Mouse (Mus musculus): ENCODE data around the gene Gm12216. TPM values are rescaled to one million over a fixed set of nuclear protein-coding genes. Genes with fewer than 3 reads are reported as not detected.
A peak's percentile ranks its signal among the peaks of the same experiment; 100 is the strongest.
"Not testable (repeated sequence)": the region's sequence is repeated elsewhere in the genome, so short reads cannot be mapped to it uniquely, and the experiment has no call there.

Gene Gm12216
- polyA plus RNA-seq, 1 experiment from 2014 or later, result 0.83 TPM

GRCm38 (mm10) chr11:53869172-53869571 lies 10.1 kb upstream of the Gm12216 start:
- no peak overlapping the region for H3K4me2 ChIP-seq
- ATAC-seq, result no peak
- no peaks in the 10 kb centered on the region for H3K9me3 ChIP-seq (replicated peaks)
- H3K36me3 ChIP-seq, result no peaks in the 10 kb centered on the region
- H3K9ac ChIP-seq, result no peak overlapping the region
- no peaks in the 10 kb centered on the region for H3K27me3 ChIP-seq (replicated peaks)
- no peak overlapping the region for H3K4me3 ChIP-seq
- no peaks in the 10 kb centered on the region for H3K4me1 ChIP-seq
- 75% methylated on average over 5 of the region's 5 CpGs for WGBS (ENCODE audit: insufficient replicate concordance)
- H3K27ac ChIP-seq, result no peak overlapping the region

GRCm38 (mm10) chr11:53868323-53868722 lies 9.3 kb upstream of the Gm12216 start:
- H3K9ac ChIP-seq; H3K36me3 ChIP-seq; ATAC-seq; H3K4me1 ChIP-seq; H3K27ac ChIP-seq; H3K4me2 ChIP-seq; H3K9me3 ChIP-seq (replicated peaks); H3K4me3 ChIP-seq; H3K27me3 ChIP-seq (replicated peaks): not testable (repeated sequence)
- WGBS (ENCODE audit: insufficient replicate concordance), result 35% methylated on average over 5 of the region's 5 CpGs

GRCm38 (mm10) chr11:53864724-53865310 lies 5.8 kb upstream of the Gm12216 start:
- ATAC-seq, result not testable (repeated sequence)
- WGBS (ENCODE audit: insufficient replicate concordance), result 83% methylated on average over 2 of the region's 4 CpGs

GRCm38 (mm10) chr11:53860944-53861343 lies 1.9 kb upstream of the Gm12216 start:
- H3K27ac ChIP-seq; H3K4me3 ChIP-seq; H3K4me2 ChIP-seq; ATAC-seq; H3K27me3 ChIP-seq (replicated peaks); H3K9me3 ChIP-seq (replicated peaks); H3K36me3 ChIP-seq; H3K4me1 ChIP-seq; H3K9ac ChIP-seq: not testable (repeated sequence)
- WGBS (ENCODE audit: insufficient replicate concordance), result 82% methylated on average over 8 of the region's 9 CpGs

More at GRCm38 (mm10) chr11:53864724-53865310, 5.8 kb upstream of the Gm12216 start:
- H3K4me1 ChIP-seq; H3K9me3 ChIP-seq (replicated peaks); H3K4me3 ChIP-seq; H3K27ac ChIP-seq; H3K27me3 ChIP-seq (replicated peaks); H3K9ac ChIP-seq; H3K4me2 ChIP-seq; H3K36me3 ChIP-seq: not testable (repeated sequence)

GRCm38 (mm10) chr11:53858058-53858760 lies 847 bp downstream of the Gm12216 start:
- no peaks in the 10 kb centered on the region for H3K36me3 ChIP-seq
- H3K4me1 ChIP-seq, result peaks cover 9% of the 10 kb centered on the region; the same call in 1 of the 2 replicates
- no peaks in the 10 kb centered on the region for H3K9me3 ChIP-seq (replicated peaks)
- peak overlapping the region; percentile 65; the same call in 1 of the 2 replicates for H3K4me3 ChIP-seq
- no peak overlapping the region for H3K9ac ChIP-seq
- H3K4me2 ChIP-seq, result peak overlapping the region; percentile 78
- 76% methylated on average over 6 of the region's 6 CpGs for whole genome bisulfite sequencing (ENCODE audit: insufficient replicate concordance)
- no peaks in the 10 kb centered on the region; the same call in 1 of the 2 replicates for H3K27me3 ChIP-seq (replicated peaks)
- ATAC-seq, result no peak
- no peak overlapping the region for H3K27ac ChIP-seq

- no peak overlapping the region for H3K27ac ChIP-seq
- no peaks in the 10 kb centered on the region for H3K36me3 ChIP-seq
- H3K4me3 ChIP-seq, result no peak overlapping the region
- H3K4me1 ChIP-seq, result peaks cover 18% of the 10 kb centered on the region
- no peak overlapping the region for H3K4me2 ChIP-seq
- H3K9me3 ChIP-seq (replicated peaks), result no peaks in the 10 kb centered on the region
- 50% methylated on average over 5 of the region's 5 CpGs for WGBS (ENCODE audit: insufficient replicate concordance)
- no peak overlapping the region for H3K9ac ChIP-seq
- ATAC-seq, result no peak
- H3K27me3 ChIP-seq (replicated peaks), result no peaks in the 10 kb centered on the region; the same call in 1 of the 2 replicates
These were observed 5.4 kb downstream of the Gm12216 start for GRCm38 (mm10) chr11:53853665-53854064.

- Histone ChIP-seq H3K4me1 (peaks cover 11% of the 10 kb centered on the region; the same call in 1 of the 2 replicates), H3K36me3 (no peaks in the 10 kb centered on the region), H3K4me3 (no peak overlapping the region), H3K27ac (no peak overlapping the region), H3K4me2 (no peak overlapping the region), H3K27me3 (replicated peaks) (no peaks in the 10 kb centered on the region), H3K9me3 (replicated peaks) (no peaks in the 10 kb centered on the region), H3K9ac (no peak overlapping the region)
- no peak for ATAC-seq
- 28% methylated on average over 5 of the region's 5 CpGs for WGBS (ENCODE audit: insufficient replicate concordance)
These were observed 7.3 kb downstream of the Gm12216 start for GRCm38 (mm10) chr11:53851795-53852194.

GRCm38 (mm10) chr11:53849588-53850320 lies 9.3 kb downstream of the Gm12216 start:
- H3K4me2 ChIP-seq, result no peak overlapping the region
- peaks cover 11% of the 10 kb centered on the region; the same call in 1 of the 2 replicates for H3K4me1 ChIP-seq
- H3K4me3 ChIP-seq, result no peak overlapping the region
- H3K27me3 ChIP-seq (replicated peaks), result no peaks in the 10 kb centered on the region
- H3K36me3 ChIP-seq, result no peaks in the 10 kb centered on the region
- no peak for ATAC-seq
- WGBS (ENCODE audit: insufficient replicate concordance), result 31% methylated on average over 9 of the region's 9 CpGs
- H3K27ac ChIP-seq, result no peak overlapping the region
- no peak overlapping the region for H3K9ac ChIP-seq
- H3K9me3 ChIP-seq (replicated peaks), result no peaks in the 10 kb centered on the region

- no peak for ATAC-seq
- H3K9ac ChIP-seq, result no peak overlapping the region
- no peak overlapping the region for H3K4me3 ChIP-seq
- H3K27me3 ChIP-seq (replicated peaks), result peaks cover 13% of the 10 kb centered on the region
- H3K27ac ChIP-seq, result no peak overlapping the region
- peaks cover 8% of the 10 kb centered on the region; the same call in 1 of the 2 replicates for H3K4me1 ChIP-seq
- H3K4me2 ChIP-seq, result no peak overlapping the region
- 58% methylated on average over 6 of the region's 6 CpGs for WGBS (ENCODE audit: insufficient replicate concordance)
- H3K36me3 ChIP-seq, result no peaks in the 10 kb centered on the region
- H3K9me3 ChIP-seq (replicated peaks), result no peaks in the 10 kb centered on the region
These were observed 13.4 kb downstream of the Gm12216 start for GRCm38 (mm10) chr11:53845680-53846079.

- no peak for ATAC-seq
- no peak overlapping the region for H3K4me3 ChIP-seq
These were observed 15.9 kb downstream of the Gm12216 start for GRCm38 (mm10) chr11:53843106-53843505.

GRCm38 (mm10) chr11:53842161-53842581 lies 16.9 kb downstream of the Gm12216 start:
- no peak overlapping the region for H3K9ac ChIP-seq
- H3K4me3 ChIP-seq, result no peak overlapping the region
- no peak overlapping the region for H3K27ac ChIP-seq
- no peak for ATAC-seq
- no peaks in the 10 kb centered on the region for H3K36me3 ChIP-seq
- H3K4me1 ChIP-seq, result peaks cover 10% of the 10 kb centered on the region
- peaks cover 13% of the 10 kb centered on the region for H3K27me3 ChIP-seq (replicated peaks)
- no peaks in the 10 kb centered on the region for H3K9me3 ChIP-seq (replicated peaks)
- no peak overlapping the region for H3K4me2 ChIP-seq
- WGBS (ENCODE audit: insufficient replicate concordance), result 61% methylated on average over 4 of the region's 4 CpGs

More at GRCm38 (mm10) chr11:53843106-53843505, 15.9 kb downstream of the Gm12216 start:
- H3K4me2 ChIP-seq, result no peak overlapping the region
- H3K9ac ChIP-seq, result no peak overlapping the region
- no peaks in the 10 kb centered on the region for H3K9me3 ChIP-seq (replicated peaks)
- peaks cover 10% of the 10 kb centered on the region for H3K4me1 ChIP-seq
- WGBS (ENCODE audit: insufficient replicate concordance), result 66% methylated on average over 10 of the region's 10 CpGs
- H3K36me3 ChIP-seq, result no peaks in the 10 kb centered on the region
- H3K27ac ChIP-seq, result no peak overlapping the region
- H3K27me3 ChIP-seq (replicated peaks), result peaks cover 13% of the 10 kb centered on the region

- Histone ChIP-seq H3K9ac (no peak overlapping the region), H3K4me3 (no peak overlapping the region), H3K27ac (no peak overlapping the region), H3K4me1 (peaks cover 10% of the 10 kb centered on the region), H3K27me3 (replicated peaks) (peaks cover 13% of the 10 kb centered on the region), H3K4me2 (no peak overlapping the region), H3K9me3 (replicated peaks) (no peaks in the 10 kb centered on the region), H3K36me3 (no peaks in the 10 kb centered on the region)
- WGBS (ENCODE audit: insufficient replicate concordance), result 64% methylated on average over 12 of the region's 12 CpGs
- ATAC-seq, result no peak
These were observed 17.5 kb downstream of the Gm12216 start for GRCm38 (mm10) chr11:53841514-53841913.
